Mouse (Mus musculus) limb, embryonic 14.5 days (tissue): ENCODE data around the gene Trim24. TPM values are rescaled to one million over a fixed set of nuclear protein-coding genes. Genes with fewer than 3 reads are reported as not detected.
"Not testable (repeated sequence)": the region's sequence is repeated elsewhere in the genome, so short reads cannot be mapped to it uniquely, and the experiment has no call there.

Experiments
- ATAC-seq: fragments of 200-750 bp; cut with Nextera tagmentation; 2 replicates; pipeline ENCODE4 v1.8.0; 2017; ENCODE audit warnings: low read depth, moderate number of reproducible peaks, moderate TSS enrichment; ENCODE audit not compliant: low FRiP score
- DNase-seq: peaks from one replicate; pipeline ENCODE4 v3.0.0-alpha.2; 2015; ENCODE audit warnings: low spot score
- H3K27ac ChIP-seq: fragments of 300-500 bp; sonication (generic); replicated peaks from 2 replicates; pipeline ENCODE4 v1.5.1; 2014; ENCODE audit warnings: low read depth, mild to moderate bottlenecking, low read length, moderate library complexity, mixed read lengths
- H3K27me3 ChIP-seq: fragments of 300-500 bp; sonication (generic); 2 replicates; pipeline ENCODE4 v1.6.1; 2014; ENCODE audit warnings: low read length, mixed read lengths; ENCODE audit not compliant: control insufficient read depth, insufficient read depth
- H3K36me3 ChIP-seq: fragments of 300-500 bp; sonication (generic); 2 replicates; pipeline ENCODE4 v1.6.1; 2014; ENCODE audit warnings: mild to moderate bottlenecking, low read length, moderate library complexity, mixed read lengths; ENCODE audit not compliant: control insufficient read depth, insufficient read depth
- H3K4me1 ChIP-seq: fragments of 300-500 bp; sonication (generic); 2 replicates; pipeline ENCODE4 v1.6.1; 2014; ENCODE audit warnings: antibody characterized with exemption, low read length, mixed read lengths; ENCODE audit not compliant: control insufficient read depth, insufficient read depth
- H3K4me2 ChIP-seq: fragments of 300-500 bp; sonication (generic); replicated peaks from 2 replicates; pipeline ENCODE4 v1.6.1; 2014; ENCODE audit warnings: low read depth, mild to moderate bottlenecking, low read length, moderate library complexity; ENCODE audit not compliant: severe bottlenecking
- H3K4me3 ChIP-seq: fragments of 300-500 bp; sonication (generic); replicated peaks from 2 replicates; pipeline ENCODE4 v1.5.1; 2014; ENCODE audit warnings: low read length
- H3K9ac ChIP-seq: fragments of 300-500 bp; sonication (generic); 2 replicates; pipeline ENCODE4 v1.6.1; 2014; ENCODE audit warnings: mild to moderate bottlenecking, low read depth, low read length, moderate library complexity; ENCODE audit not compliant: severe bottlenecking
- H3K9me3 ChIP-seq: fragments of 300-500 bp; sonication (generic); 2 replicates; pipeline ENCODE4 v1.6.1; 2016; ENCODE audit warnings: low read length; ENCODE audit not compliant: control insufficient read depth
- POLR2A ChIP-seq: fragments of 200-500 bp; IDR thresholded peaks from 2 replicates; pipeline ENCODE4 v1.8.0; 2012; ENCODE audit warnings: inconsistent platforms, mild to moderate bottlenecking, moderate library complexity, borderline replicate concordance; ENCODE audit not compliant: insufficient read depth, insufficient read length; ENCODE audit errors: extremely low read depth
- WGBS: fragments of 180-500 bp; shearing (Covaris S2); extraction: QIAGEN DNeasy Blood & Tissue Kit; methylation state at CpG from one replicate; pipeline ENCODE4 v1.1.7; 2014; 5-methylcytosine and 5-hydroxymethylcytosine counted together
- polyA plus RNA-seq, 2 experiments: library from polyadenylated mRNA; depleted of rRNA in 1 of 2; stranded (reverse) in 1 of 2; unstranded in 1 of 2; fragments of >200 nt; fragmentation: Nextera tagmentation in 1 of 2; extraction: Ambion mirVana in 1 of 2; gene quantifications; 2 replicates each; pipeline versions ENCODE4 v1.2.1 to v1.2.3; 2012 to 2014

Gene Trim24
- polyA plus RNA-seq, 2 experiments = 23.9 to 53.9 TPM

GRCm38 (mm10) chr6:37843647-37844273, 26.9 kb upstream of the Trim24 start:
- no peak for ATAC-seq
- Histone ChIP-seq H3K27me3 (no peaks in the 10 kb centered on the region), H3K9ac (no peak overlapping the region), H3K36me3 (no peaks in the 10 kb centered on the region), H3K4me1 (no peaks in the 10 kb centered on the region), H3K4me2 (no peak overlapping the region), H3K27ac (no peak overlapping the region), H3K9me3 (peaks cover 3% of the 10 kb centered on the region; the same call in 1 of the 2 replicates), H3K4me3 (no peak overlapping the region)
- WGBS = 93% methylated on average over 8 of the region's 8 CpGs
- no peak for DNase-seq
- TF ChIP-seq POLR2A = no peak

GRCm38 (mm10) chr6:37844947-37845346, 25.7 kb upstream of the Trim24 start:
- H3K4me3 ChIP-seq, DNase-seq, H3K9ac ChIP-seq, H3K4me1 ChIP-seq, H3K27ac ChIP-seq, H3K9me3 ChIP-seq, ATAC-seq, H3K4me2 ChIP-seq, H3K27me3 ChIP-seq, H3K36me3 ChIP-seq: not testable (repeated sequence)
- 79% methylated on average over 6 of the region's 6 CpGs for WGBS

GRCm38 (mm10) chr6:37847531-37847930, 23.1 kb upstream of the Trim24 start:
- H3K9me3 ChIP-seq, H3K4me3 ChIP-seq, H3K4me2 ChIP-seq, ATAC-seq, H3K9ac ChIP-seq, DNase-seq, H3K27ac ChIP-seq, H3K4me1 ChIP-seq, H3K27me3 ChIP-seq, H3K36me3 ChIP-seq: not testable (repeated sequence)
- WGBS = 89% methylated on average over 4 of the region's 4 CpGs

- Histone ChIP-seq H3K27ac (no peak overlapping the region), H3K4me1 (no peaks in the 10 kb centered on the region), H3K9ac (no peak overlapping the region), H3K4me2 (no peak overlapping the region), H3K27me3 (no peaks in the 10 kb centered on the region), H3K36me3 (no peaks in the 10 kb centered on the region), H3K4me3 (no peak overlapping the region), H3K9me3 (peaks cover 5% of the 10 kb centered on the region; the same call in 1 of the 2 replicates)
- TF ChIP-seq POLR2A = no peak
- ATAC-seq (no peak), DNase-seq (no peak)
- 88% methylated on average over 2 of the region's 2 CpGs for WGBS
These were observed 19.3 kb upstream of the Trim24 start for GRCm38 (mm10) chr6:37851352-37851751.

GRCm38 (mm10) chr6:37853289-37853688, 17.3 kb upstream of the Trim24 start:
- TF ChIP-seq POLR2A = no peak
- 92% methylated on average over 2 of the region's 2 CpGs for WGBS
- Histone ChIP-seq H3K27ac (no peak overlapping the region), H3K27me3 (no peaks in the 10 kb centered on the region), H3K4me2 (no peak overlapping the region), H3K4me1 (no peaks in the 10 kb centered on the region), H3K36me3 (no peaks in the 10 kb centered on the region), H3K9me3 (peaks cover 5% of the 10 kb centered on the region; the same call in 1 of the 2 replicates), H3K9ac (no peak overlapping the region), H3K4me3 (no peak overlapping the region)
- ATAC-seq (no peak), DNase-seq (no peak)

- no peaks in the 10 kb centered on the region for H3K36me3 ChIP-seq
- no peaks in the 10 kb centered on the region for H3K9me3 ChIP-seq
- H3K4me1 ChIP-seq = no peaks in the 10 kb centered on the region
- no peak overlapping the region for H3K4me2 ChIP-seq
- H3K4me3 ChIP-seq = no peak overlapping the region
- no peak for TF ChIP-seq POLR2A
- no peak for DNase-seq
- H3K9ac ChIP-seq = no peak overlapping the region
- WGBS = 90% methylated on average over 2 of the region's 2 CpGs
- no peak for ATAC-seq
- no peaks in the 10 kb centered on the region for H3K27me3 ChIP-seq
- H3K27ac ChIP-seq = no peak overlapping the region
These were observed 15.2 kb upstream of the Trim24 start for GRCm38 (mm10) chr6:37855384-37855783.

- WGBS = 91% methylated on average over 9 of the region's 9 CpGs
These were observed 14.3 kb upstream of the Trim24 start for GRCm38 (mm10) chr6:37856300-37856699.

More at GRCm38 (mm10) chr6:37856300-37856699, 14.3 kb upstream of the Trim24 start:
- not testable (repeated sequence) for H3K9me3 ChIP-seq, H3K4me3 ChIP-seq, ATAC-seq, H3K36me3 ChIP-seq, H3K27me3 ChIP-seq, H3K9ac ChIP-seq, H3K27ac ChIP-seq, H3K4me2 ChIP-seq, DNase-seq, H3K4me1 ChIP-seq
